9 mouse cellular contexts compared by ENCODE assay signal in the genomic region with DNA sequence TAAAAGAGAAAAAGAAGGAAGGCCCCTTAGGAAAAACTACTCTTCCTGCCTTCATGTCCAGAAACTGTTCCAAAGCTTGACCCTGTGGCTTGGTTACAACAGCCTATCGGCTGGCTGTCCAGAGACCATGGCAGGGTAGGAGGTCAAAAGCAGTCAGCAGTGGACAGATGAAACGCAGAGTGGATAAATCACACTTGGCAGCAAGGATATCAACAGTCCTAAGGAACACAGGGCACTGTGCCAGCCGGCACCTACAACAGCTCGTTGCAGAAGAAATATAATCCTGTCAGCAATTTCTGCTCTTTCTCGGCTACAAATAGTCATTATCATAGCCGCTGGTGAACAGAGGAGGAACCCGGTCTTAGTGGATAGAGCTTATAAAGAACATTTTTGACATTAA.
DNase-seq lines count a peak whose midpoint lies in the region; ATAC-seq lines count a peak whose summit lies in the region.
"Had no signal": no experiment of that assay in that cellular context is flagged by ENCODE, and none has a peak within 500 bp of the region (broad histone marks: within the 10 kb centered on the region; RNA-seq: fewer than 3 reads in every experiment).

No protein-coding gene starts in this region.

- H3K9ac ChIP-seq in hindbrain, embryonic 14.5 days, result no peak overlapping the region; the same call in 1 of the 2 replicates
- H3K9ac ChIP-seq in hindbrain, embryonic 11.5 days (ENCODE audit: low read depth, low read length), result no peak overlapping the region
- H3K9ac ChIP-seq: limb, embryonic 12.5 days had no signal

- no peaks in the 10 kb centered on the region for H3K9me3 ChIP-seq in hindbrain, embryonic 14.5 days (ENCODE audit: control insufficient read depth, low read length)
- no peaks in the 10 kb centered on the region for H3K9me3 ChIP-seq in hindbrain, embryonic 11.5 days (ENCODE audit: control insufficient read depth, low read length)
- H3K9me3 ChIP-seq: limb, embryonic 12.5 days had no signal

- intact Hi-C loops in left cerebral cortex, postnatal 36 days (cut with DNase I), result no loop called here

- ATAC-seq in hindbrain, embryonic 14.5 days (ENCODE audit: low FRiP score), result 0 out of 2 replicates have a peak, but pooled peaks have one; percentile 44
- no peak for ATAC-seq in hindbrain, embryonic 11.5 days (ENCODE audit: low FRiP score)

- DNase-seq in hindbrain, embryonic 14.5 days (ENCODE audit: low spot score), result no peak
- DNase-seq in hindbrain, embryonic 11.5 days (ENCODE audit: low spot score), result no peak
- peak; percentile 71 to 79 for DNase-seq in adrenal gland, postnatal 36 days
- peak; percentile 37 for DNase-seq in heart, adult 8-10 months (ENCODE audit: low spot score)
- peak; percentile 78 for DNase-seq in kidney, postnatal 10 days
- peak; percentile 51 for DNase-seq in skeletal muscle tissue, adult 2 months (ENCODE audit: low read depth, low spot score)
- no peak for DNase-seq in left cerebral cortex, postnatal 36 days (ENCODE audit: low spot score in 2 of 2)
- no peak for DNase-seq in frontal cortex, postnatal 36 days (ENCODE audit: low spot score in 2 of 2)

- H3K36me3 ChIP-seq in hindbrain, embryonic 14.5 days (replicated peaks; ENCODE audit: control insufficient read depth, insufficient read depth), result no peaks in the 10 kb centered on the region
- no peaks in the 10 kb centered on the region; the same call in 1 of the 2 replicates for H3K36me3 ChIP-seq in hindbrain, embryonic 11.5 days (ENCODE audit: control insufficient read depth, insufficient read depth, low read length)
- H3K36me3 ChIP-seq: limb, embryonic 12.5 days had no signal

- H3K27ac ChIP-seq in hindbrain, embryonic 14.5 days, result peak overlapping the region; percentile 34
- H3K27ac ChIP-seq in hindbrain, embryonic 11.5 days (ENCODE audit: low read depth, low read length), result no peak overlapping the region
- H3K27ac ChIP-seq: limb, embryonic 12.5 days had no signal

- H3K27me3 ChIP-seq in hindbrain, embryonic 14.5 days (ENCODE audit: control insufficient read depth, insufficient read depth, low read length), result no peaks in the 10 kb centered on the region
- H3K27me3 ChIP-seq in hindbrain, embryonic 11.5 days (ENCODE audit: control insufficient read depth, insufficient read depth, low read length), result no peaks in the 10 kb centered on the region
- H3K27me3 ChIP-seq: limb, embryonic 12.5 days had no signal

- 49% methylated on average over 7 of the region's 7 CpGs for WGBS in hindbrain, embryonic 14.5 days
- 71% methylated on average over 7 of the region's 7 CpGs for WGBS in hindbrain, embryonic 11.5 days

- H3K4me2 ChIP-seq in hindbrain, embryonic 14.5 days (replicated peaks), result no peak overlapping the region
- H3K4me2 ChIP-seq in hindbrain, embryonic 11.5 days (replicated peaks; ENCODE audit: low read depth, low read length), result no peak overlapping the region
- H3K4me2 ChIP-seq: limb, embryonic 12.5 days had no signal

- H3K4me3 ChIP-seq in hindbrain, embryonic 14.5 days (replicated peaks; ENCODE audit: low read length), result no peak overlapping the region
- H3K4me3 ChIP-seq in hindbrain, embryonic 11.5 days (ENCODE audit: low read depth, low read length), result no peak overlapping the region
- H3K4me3 ChIP-seq: limb, embryonic 12.5 days had no signal

- peaks cover 28% of the 10 kb centered on the region for H3K4me1 ChIP-seq in hindbrain, embryonic 14.5 days (replicated peaks; ENCODE audit: control insufficient read depth, insufficient read depth, low read length)
- H3K4me1 ChIP-seq in hindbrain, embryonic 11.5 days (replicated peaks; ENCODE audit: control insufficient read depth, insufficient read depth, low read length), result no peaks in the 10 kb centered on the region
- H3K4me1 ChIP-seq: limb, embryonic 12.5 days had no signal

Comparison
In these comparisons a context has a peak if more than half of its experiments do, and no peak if none do; other contexts are left out.
1. DNase-seq: peak in adrenal gland, postnatal 36 days (2 of 2), heart, adult 8-10 months (single experiment), kidney, postnatal 10 days (single experiment) and skeletal muscle tissue, adult 2 months (single experiment); none in hindbrain, embryonic 14.5 days (single experiment), hindbrain, embryonic 11.5 days (single experiment), left cerebral cortex, postnatal 36 days (0 of 2) and frontal cortex, postnatal 36 days (0 of 2).